Mouse (Mus musculus): ENCODE data around the gene Iqub. TPM values are rescaled to one million over a fixed set of nuclear protein-coding genes. Genes with fewer than 3 reads are reported as not detected.

The Iqub gene
- polyA plus RNA-seq, 1 experiment = not detected

GRCm38 (mm10) chr6:24451026-24451821 lies 63.6 kb downstream of the Iqub start:
- H3K4me3 ChIP-seq (replicated peaks; ENCODE audit: control insufficient read depth, low read depth, low read length) = no peak overlapping the region
- no peaks in the 10 kb centered on the region for H3K4me1 ChIP-seq (ENCODE audit: control insufficient read depth, insufficient read depth, low read length)
- 9% methylated on average over 22 of the region's 22 CpGs for WGBS
- no peak overlapping the region for H3K27ac ChIP-seq (ENCODE audit: control insufficient read depth, insufficient read depth, low read depth, low read length, poor library complexity)
- TF ChIP-seq POLR2A (IDR thresholded peaks at IDR 0.05; ENCODE audit: borderline replicate concordance, control insufficient read depth, low read depth, low read length) (no peak), CTCF (IDR thresholded peaks at IDR 0.05; ENCODE audit: control insufficient read depth, insufficient read depth, low read length) (no peak)

- no peaks in the 10 kb centered on the region for H3K4me1 ChIP-seq (ENCODE audit: control insufficient read depth, insufficient read depth, low read length)
- H3K27ac ChIP-seq (ENCODE audit: control insufficient read depth, insufficient read depth, low read depth, low read length, poor library complexity) = no peak overlapping the region
- 79% methylated on average over 6 of the region's 6 CpGs for WGBS
- H3K4me3 ChIP-seq (replicated peaks; ENCODE audit: control insufficient read depth, low read depth, low read length) = no peak overlapping the region
- TF ChIP-seq POLR2A (IDR thresholded peaks at IDR 0.05; ENCODE audit: borderline replicate concordance, control insufficient read depth, low read depth, low read length) (no peak), CTCF (IDR thresholded peaks at IDR 0.05; ENCODE audit: control insufficient read depth, insufficient read depth, low read length) (no peak)
Observed at GRCm38 (mm10) chr6:24450241-24450640, 64.6 kb downstream of the Iqub start.

- TF ChIP-seq CTCF (IDR thresholded peaks at IDR 0.05; ENCODE audit: control insufficient read depth, insufficient read depth, low read length) = no peak
- TF ChIP-seq POLR2A (IDR thresholded peaks at IDR 0.05; ENCODE audit: borderline replicate concordance, control insufficient read depth, low read depth, low read length) = no peak
- WGBS = 83% methylated on average over 11 of the region's 11 CpGs
- Histone ChIP-seq H3K4me1 (ENCODE audit: control insufficient read depth, insufficient read depth, low read length) (no peaks in the 10 kb centered on the region), H3K27ac (ENCODE audit: control insufficient read depth, insufficient read depth, low read depth, low read length, poor library complexity) (no peak overlapping the region), H3K4me3 (replicated peaks; ENCODE audit: control insufficient read depth, low read depth, low read length) (no peak overlapping the region)
Observed at GRCm38 (mm10) chr6:24416056-24416455, 98.8 kb downstream of the Iqub start.

- 77% methylated on average over 1 of the region's 1 CpGs for WGBS
- no peak for TF ChIP-seq CTCF (IDR thresholded peaks at IDR 0.05; ENCODE audit: control insufficient read depth, insufficient read depth, low read length)
- no peak for TF ChIP-seq POLR2A (IDR thresholded peaks at IDR 0.05; ENCODE audit: borderline replicate concordance, control insufficient read depth, low read depth, low read length)
- Histone ChIP-seq H3K4me3 (replicated peaks; ENCODE audit: control insufficient read depth, low read depth, low read length) (no peak overlapping the region), H3K27ac (ENCODE audit: control insufficient read depth, insufficient read depth, low read depth, low read length, poor library complexity) (no peak overlapping the region), H3K4me1 (ENCODE audit: control insufficient read depth, insufficient read depth, low read length) (no peaks in the 10 kb centered on the region)
Observed at GRCm38 (mm10) chr6:24415500-24415899, 99.4 kb downstream of the Iqub start.

- TF ChIP-seq CTCF (IDR thresholded peaks at IDR 0.05; ENCODE audit: control insufficient read depth, insufficient read depth, low read length) = no peak
- no peak for TF ChIP-seq POLR2A (IDR thresholded peaks at IDR 0.05; ENCODE audit: borderline replicate concordance, control insufficient read depth, low read depth, low read length)
- Histone ChIP-seq H3K27ac (ENCODE audit: control insufficient read depth, insufficient read depth, low read depth, low read length, poor library complexity) (no peak overlapping the region), H3K4me3 (replicated peaks; ENCODE audit: control insufficient read depth, low read depth, low read length) (no peak overlapping the region), H3K4me1 (ENCODE audit: control insufficient read depth, insufficient read depth, low read length) (no peaks in the 10 kb centered on the region)
- WGBS = 76% methylated on average over 11 of the region's 11 CpGs
Observed at GRCm38 (mm10) chr6:24408573-24409427, 106.1 kb downstream of the Iqub start.

GRCm38 (mm10) chr6:24407743-24408142 lies 107.1 kb downstream of the Iqub start:
- no peak for TF ChIP-seq CTCF (IDR thresholded peaks at IDR 0.05; ENCODE audit: control insufficient read depth, insufficient read depth, low read length)
- no peak for TF ChIP-seq POLR2A (IDR thresholded peaks at IDR 0.05; ENCODE audit: borderline replicate concordance, control insufficient read depth, low read depth, low read length)
- WGBS = 30% methylated on average over 3 of the region's 3 CpGs

GRCm38 (mm10) chr6:24397237-24397647 lies 117.6 kb downstream of the Iqub start:
- H3K4me3 ChIP-seq (replicated peaks; ENCODE audit: control insufficient read depth, low read depth, low read length) = no peak overlapping the region
- 78% methylated on average over 4 of the region's 4 CpGs for WGBS

More at GRCm38 (mm10) chr6:24407743-24408142, 107.1 kb downstream of the Iqub start:
- Histone ChIP-seq H3K4me1 (ENCODE audit: control insufficient read depth, insufficient read depth, low read length) (no peaks in the 10 kb centered on the region), H3K4me3 (replicated peaks; ENCODE audit: control insufficient read depth, low read depth, low read length) (no peak overlapping the region), H3K27ac (ENCODE audit: control insufficient read depth, insufficient read depth, low read depth, low read length, poor library complexity) (no peak overlapping the region)

More at GRCm38 (mm10) chr6:24397237-24397647, 117.6 kb downstream of the Iqub start:
- no peaks in the 10 kb centered on the region for H3K4me1 ChIP-seq (ENCODE audit: control insufficient read depth, insufficient read depth, low read length)
- TF ChIP-seq POLR2A (IDR thresholded peaks at IDR 0.05; ENCODE audit: borderline replicate concordance, control insufficient read depth, low read depth, low read length) = no peak
- no peak for TF ChIP-seq CTCF (IDR thresholded peaks at IDR 0.05; ENCODE audit: control insufficient read depth, insufficient read depth, low read length)
- H3K27ac ChIP-seq (ENCODE audit: control insufficient read depth, insufficient read depth, low read depth, low read length, poor library complexity) = no peak overlapping the region

Other genes starting within 250 kb of the Iqub start
- 118 and 221 TPM in 2 replicates for gene Ndufa5, start 12.9 kb upstream of the Iqub start, polyA plus RNA-seq (2011; ENCODE audit: insufficient read depth, insufficient read length, low replicate concordance, missing spikeins)
- gene Asb15, start 13.1 kb upstream of the Iqub start, polyA plus RNA-seq (2011; ENCODE audit: insufficient read depth, insufficient read length, low replicate concordance, missing spikeins) = 0.70 TPM in 1 of 2 replicates, not detected in the other
- gene Lmod2, start 82.7 kb upstream of the Iqub start, polyA plus RNA-seq (2011; ENCODE audit: insufficient read depth, insufficient read length, low replicate concordance, missing spikeins) = 1.8 TPM in 1 of 2 replicates, not detected in the other
- 4.0 and 14.5 TPM in 2 replicates for gene Wasl, start 149.9 kb upstream of the Iqub start, polyA plus RNA-seq (2011; ENCODE audit: insufficient read depth, insufficient read length, low replicate concordance, missing spikeins)
- not detected in 2 replicates for gene Hyal6, start 218.2 kb upstream of the Iqub start, polyA plus RNA-seq (2011; ENCODE audit: insufficient read depth, insufficient read length, low replicate concordance, missing spikeins)
- not detected in 2 replicates for gene Hyal4, start 233.3 kb upstream of the Iqub start, polyA plus RNA-seq (2011; ENCODE audit: insufficient read depth, insufficient read length, low replicate concordance, missing spikeins)

Measured in bone marrow, adult 2 months (tissue).